Mouse (Mus musculus) small intestine, adult 2 months (tissue): Measurements from ENCODE around the gene Efcab5.

Source experiments
- CTCF ChIP-seq: fragments of 200-500 bp; IDR thresholded peaks from 2 replicates; pipeline ENCODE4 v1.5.1; 2012; ENCODE audit warnings: low read depth, mild to moderate bottlenecking, control low read depth, inconsistent platforms, low read length, moderate library complexity, mixed read lengths; ENCODE audit not compliant: insufficient replicate concordance, insufficient read length; ENCODE audit errors: extremely low read depth
- POLR2A ChIP-seq: fragments of 200-500 bp; IDR thresholded peaks from 2 replicates; pipeline ENCODE4 v1.6.1; 2012; ENCODE audit warnings: low read depth, mild to moderate bottlenecking, control low read depth, inconsistent platforms, low read length, moderate library complexity

- no peak for TF ChIP-seq CTCF
- TF ChIP-seq POLR2A, result no peak
These were observed 46.8 kb downstream of the Efcab5 start for GRCm38 (mm10) chr11:77141938-77142337.
